Mouse (Mus musculus) MEL (cell line): ENCODE data around the gene Ankfn1. TPM values are rescaled to one million over a fixed set of nuclear protein-coding genes. Genes with fewer than 3 reads are reported as not detected.

Experiments
- DNase-seq: peaks from one replicate; pipeline ENCODE4 v3.0.0; 2011; ENCODE audit warnings: low read depth, low spot score
- H3K27ac ChIP-seq: 2 replicates; pipeline ENCODE4 v1.5.1; 2012; ENCODE audit warnings: low read depth, mild to moderate bottlenecking, control low read depth, low read length, moderate library complexity; ENCODE audit not compliant: control insufficient read depth
- H3K27me3 ChIP-seq, 2 experiments: fragments of 150-350 bp in 1 of 2; sonication (generic) in 1 of 2; 2 replicates each; pipeline ENCODE4 v1.6.1; 2012; ENCODE audit warnings: low read length in 2 of 2, mild to moderate bottlenecking in 2 of 2, improper control_type of control experiment in 1 of 2, moderate library complexity in 1 of 2; ENCODE audit not compliant: insufficient read depth in 2 of 2, control insufficient read depth in 1 of 2
- H3K36me3 ChIP-seq, 2 experiments: 2 replicates each; pipeline ENCODE4 v1.6.1; 2012 to 2014; ENCODE audit warnings: low read length in 2 of 2, improper control_type of control experiment in 1 of 2, inconsistent platforms in 1 of 2, mild to moderate bottlenecking in 1 of 2; ENCODE audit not compliant: insufficient read depth in 2 of 2, control insufficient read depth in 1 of 2
- H3K4me1 ChIP-seq, 2 experiments: fragments of 150-350 bp in 1 of 2; sonication (generic) in 1 of 2; 2 replicates each; pipeline ENCODE4 v1.6.1; 2012; ENCODE audit warnings: low read length in 2 of 2, improper control_type of control experiment in 1 of 2, mild to moderate bottlenecking in 1 of 2; ENCODE audit not compliant: insufficient read depth in 2 of 2, control insufficient read depth in 1 of 2
- H3K4me3 ChIP-seq, 2 experiments: fragments of 150-350 bp in 1 of 2; sonication (generic) in 1 of 2; 2 replicates each; pipeline ENCODE4 v1.5.1; 2012; ENCODE audit warnings: low read depth in 2 of 2, low read length in 2 of 2, mild to moderate bottlenecking in 2 of 2, moderate library complexity in 2 of 2, control low read depth in 1 of 2, improper control_type of control experiment in 1 of 2; ENCODE audit not compliant: control insufficient read depth in 1 of 2, insufficient read depth in 1 of 2
- H3K79me2 ChIP-seq: 2 replicates; pipeline ENCODE4 v1.6.1; 2012; ENCODE audit warnings: mild to moderate bottlenecking, low read length, moderate library complexity; ENCODE audit not compliant: control insufficient read depth, poor library complexity, insufficient read depth
- H3K9ac ChIP-seq: 2 replicates; pipeline ENCODE4 v1.6.1; 2012; ENCODE audit warnings: low read depth, mild to moderate bottlenecking, control low read depth, low read length, moderate library complexity; ENCODE audit not compliant: control insufficient read depth, poor library complexity, severe bottlenecking
- H3K9me3 ChIP-seq: fragments of 150-350 bp; sonication (generic); replicated peaks from 2 replicates; pipeline ENCODE4 v1.6.1; 2012; ENCODE audit warnings: mild to moderate bottlenecking, low read length, improper control_type of control experiment, moderate library complexity; ENCODE audit not compliant: insufficient read depth
- BHLHE40 ChIP-seq: IDR thresholded peaks from 2 replicates; pipeline ENCODE4 v1.6.1; 2012; ENCODE audit warnings: low read depth, mild to moderate bottlenecking, inconsistent platforms, low read length, improper control_type of control experiment, borderline replicate concordance
- CHD2 ChIP-seq: IDR thresholded peaks from 2 replicates; pipeline ENCODE4 v1.6.1; 2011; ENCODE audit warnings: low read length, improper control_type of control experiment
- CTCF ChIP-seq, 3 experiments: IDR thresholded peaks in 2 of 3; conservative IDR thresholded peaks in 1 of 3; 2 replicates each; pipeline ENCODE4 v1.5.1; 2011 to 2012; ENCODE audit warnings: low read length in 3 of 3, low read depth in 2 of 3, mild to moderate bottlenecking in 2 of 3, improper control_type of control experiment in 1 of 3, inconsistent platforms in 1 of 3, mixed read lengths in 1 of 3, moderate library complexity in 1 of 3; ENCODE audit not compliant: control insufficient read depth in 1 of 3, insufficient read depth in 1 of 3, poor library complexity in 1 of 3, severe bottlenecking in 1 of 3
- ELF1 ChIP-seq: IDR thresholded peaks from 2 replicates; pipeline ENCODE4 v1.6.1; 2014; ENCODE audit warnings: low read depth, mild to moderate bottlenecking, inconsistent platforms, low read length, improper control_type of control experiment, moderate library complexity
- GATA1 ChIP-seq: IDR thresholded peaks from 2 replicates; pipeline ENCODE4 v1.6.1; 2011; ENCODE audit warnings: low read depth, low read length, improper control_type of control experiment
- JUND ChIP-seq: IDR thresholded peaks from 2 replicates; pipeline ENCODE4 v1.6.1; 2011; ENCODE audit warnings: low read depth, mild to moderate bottlenecking, improper control_type of control experiment, low read length
- MAX ChIP-seq: IDR thresholded peaks from 2 replicates; pipeline ENCODE4 v1.6.1; 2011; ENCODE audit warnings: low read length, improper control_type of control experiment
- MEF2A ChIP-seq: IDR thresholded peaks from 2 replicates; pipeline ENCODE4 v1.6.1; 2014; ENCODE audit warnings: low read depth, mild to moderate bottlenecking, inconsistent platforms, low read length, improper control_type of control experiment; ENCODE audit not compliant: poor library complexity, insufficient replicate concordance, severe bottlenecking; ENCODE audit errors: extremely low read depth
- MXI1 ChIP-seq: IDR thresholded peaks from 2 replicates; pipeline ENCODE4 v1.6.1; 2011; ENCODE audit warnings: mild to moderate bottlenecking, low read depth, low read length, improper control_type of control experiment
- MYB ChIP-seq: IDR thresholded peaks from 2 replicates; pipeline ENCODE4 v1.6.1; 2011; ENCODE audit warnings: mild to moderate bottlenecking, low read depth, low read length, improper control_type of control experiment
- MYC ChIP-seq: IDR thresholded peaks from 2 replicates; pipeline ENCODE4 v1.6.1; 2011; ENCODE audit warnings: low read depth, mild to moderate bottlenecking, low read length, improper control_type of control experiment, moderate library complexity
- NRF1 ChIP-seq: IDR thresholded peaks from 2 replicates; pipeline ENCODE4 v1.6.1; 2014; ENCODE audit warnings: low read depth, mild to moderate bottlenecking, inconsistent platforms, low read length, improper control_type of control experiment, moderate library complexity; ENCODE audit not compliant: poor library complexity, insufficient read depth, severe bottlenecking
- POLR2AphosphoS2 ChIP-seq: IDR thresholded peaks from 2 replicates; pipeline ENCODE4 v1.6.1; 2011; ENCODE audit warnings: low read length, improper control_type of control experiment
- POLR2AphosphoS5 ChIP-seq: IDR thresholded peaks from 2 replicates; pipeline ENCODE4 v1.6.1; 2012; ENCODE audit warnings: low read depth, borderline replicate concordance, mild to moderate bottlenecking, inconsistent platforms, low read length, moderate library complexity, mixed read lengths
- RAD21 ChIP-seq: IDR thresholded peaks from 2 replicates; pipeline ENCODE4 v1.6.1; 2011; ENCODE audit warnings: mild to moderate bottlenecking, low read depth, low read length, improper control_type of control experiment
- SIN3A ChIP-seq: IDR thresholded peaks from 2 replicates; pipeline ENCODE4 v1.6.1; 2012; ENCODE audit warnings: low read length, improper control_type of control experiment, inconsistent platforms
- TAL1 ChIP-seq: IDR thresholded peaks from 2 replicates; pipeline ENCODE4 v1.6.1; 2012; ENCODE audit warnings: mild to moderate bottlenecking, inconsistent platforms, low read length, moderate library complexity, mixed read lengths
- TBP ChIP-seq: IDR thresholded peaks from 2 replicates; pipeline ENCODE4 v1.8.0; 2011; ENCODE audit warnings: low read depth, low read length, improper control_type of control experiment
- USF1 ChIP-seq: IDR thresholded peaks from 2 replicates; pipeline ENCODE4 v1.6.1; 2014; ENCODE audit warnings: low read depth, mild to moderate bottlenecking, inconsistent platforms, low read length, improper control_type of control experiment, moderate library complexity
- USF2 ChIP-seq, 2 experiments: IDR thresholded peaks; 2 replicates each; pipeline ENCODE4 v1.6.1; 2011 to 2012; ENCODE audit warnings: improper control_type of control experiment in 2 of 2, low read length in 2 of 2, borderline replicate concordance in 1 of 2, inconsistent platforms in 1 of 2, low read depth in 1 of 2, mild to moderate bottlenecking in 1 of 2; ENCODE audit not compliant: insufficient read depth in 1 of 2
- ZKSCAN1 ChIP-seq: IDR thresholded peaks from 2 replicates; pipeline ENCODE4 v1.6.1; 2012; ENCODE audit warnings: low read depth, mild to moderate bottlenecking, inconsistent platforms, low read length, improper control_type of control experiment, moderate library complexity
- ZMIZ1 ChIP-seq: IDR thresholded peaks from 2 replicates; pipeline ENCODE4 v1.6.1; 2012; ENCODE audit warnings: low read depth, mild to moderate bottlenecking, inconsistent platforms, low read length, improper control_type of control experiment, moderate library complexity
- ZNF384 ChIP-seq: IDR thresholded peaks from 2 replicates; pipeline ENCODE4 v1.6.1; 2012; ENCODE audit warnings: low read depth, mild to moderate bottlenecking, inconsistent platforms, low read length, improper control_type of control experiment
- polyA plus RNA-seq, 2 experiments: library from polyadenylated mRNA; stranded (reverse) in 1 of 2; unstranded in 1 of 2; fragments of >175 nt in 1 of 2; fragments of >200 nt in 1 of 2; gene quantifications; 2 replicates each; pipeline versions ENCODE4 v1.2.1 to v1.2.4; 2012; ENCODE audit warnings: low replicate concordance in 2 of 2, low read depth in 1 of 2; ENCODE audit not compliant: insufficient read length in 2 of 2, insufficient read depth in 1 of 2, missing spikeins in 1 of 2
- total RNA-seq: library from RNA; depleted of rRNA; stranded (reverse); fragments of 300-350 nt; gene quantifications from 2 replicates; pipeline ENCODE4 v1.2.3, GENCODE M21; 2012

Ankfn1 gene
- total and polyA plus RNA-seq, 3 experiments = not detected

DNA sequence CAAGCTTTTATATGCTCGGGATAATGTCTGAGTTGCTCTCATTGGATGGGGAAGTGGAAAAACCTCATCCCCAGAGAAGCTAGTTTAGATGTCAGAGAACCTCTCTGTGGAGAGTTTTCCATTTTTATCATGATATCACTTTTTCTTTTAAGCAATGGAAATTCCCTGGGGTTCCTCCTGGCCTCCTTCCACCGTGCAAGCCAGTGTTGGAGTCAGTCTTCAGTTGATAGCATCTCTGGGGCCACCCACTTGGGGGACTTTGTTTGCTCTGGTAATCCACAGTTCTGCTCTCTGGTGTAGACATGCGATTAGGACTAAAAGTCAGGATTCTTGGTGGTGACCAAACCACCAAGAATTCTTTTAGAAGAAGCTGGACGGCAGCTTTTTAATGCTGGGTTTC lies 322.8 kb downstream of the Ankfn1 start:
- Histone ChIP-seq H3K9me3 (no peaks in the 10 kb centered on the region), H3K36me3 (no peaks in the 10 kb centered on the region), H3K27ac (no peak overlapping the region), H3K79me2 (no peaks in the 10 kb centered on the region), H3K27me3 (no peaks in the 10 kb centered on the region), H3K4me3 (no peak overlapping the region), H3K4me1 (no peaks in the 10 kb centered on the region), H3K9ac (no peak overlapping the region)
- no peak for TF ChIP-seq USF2 (IDR thresholded peaks at IDR 0.05; ENCODE audit: borderline replicate concordance in 1 of 2, insufficient read depth in 1 of 2, low read depth in 1 of 2, low read length in 2 of 2)
- no peak for TF ChIP-seq USF1
- no peak for TF ChIP-seq MYC
- no peak for TF ChIP-seq ZNF384
- no peak for TF ChIP-seq MAX
- TF ChIP-seq SIN3A = no peak
- no peak for TF ChIP-seq MEF2A
- DNase-seq = no peak

- Histone ChIP-seq H3K9me3 (no peaks in the 10 kb centered on the region), H3K9ac (no peak overlapping the region), H3K36me3 (no peaks in the 10 kb centered on the region), H3K4me3 (no peak overlapping the region), H3K27ac (no peak overlapping the region), H3K4me1 (no peaks in the 10 kb centered on the region), H3K27me3 (no peaks in the 10 kb centered on the region), H3K79me2 (no peaks in the 10 kb centered on the region)
- DNase-seq = no peak
- TF ChIP-seq JUND (no peak), BHLHE40 (no peak), MXI1 (no peak), RAD21 (no peak), POLR2AphosphoS5 (no peak), CTCF (IDR thresholded peaks at IDR 0.05 in 2 of 3, conservative IDR thresholded peaks at IDR 0.05 in 1 of 3; ENCODE audit: control insufficient read depth in 1 of 3, insufficient read depth in 1 of 3, low read depth in 2 of 3, low read length in 3 of 3, poor library complexity in 1 of 3, severe bottlenecking in 1 of 3) (no peak), POLR2AphosphoS2 (no peak), ZMIZ1 (no peak), CHD2 (no peak), GATA1 (no peak), NRF1 (no peak), SIN3A (no peak), TBP (no peak), ZKSCAN1 (no peak), ELF1 (no peak), TAL1 (no peak), MYB (no peak)
These were observed 324.6 kb downstream of the Ankfn1 start for GRCm38 (mm10) chr11:89452862-89453261.
